Mouse (Mus musculus) stomach, embryonic 15.5 days (tissue): ENCODE data around the gene Gm20388. TPM values are rescaled to one million over a fixed set of nuclear protein-coding genes. Genes with fewer than 3 reads are reported as not detected.

Experiments
- ATAC-seq: fragments of 200-750 bp; cut with Nextera tagmentation; 2 replicates; pipeline ENCODE4 v1.8.0; 2017; ENCODE audit warnings: low read depth, moderate number of reproducible peaks, moderate TSS enrichment; ENCODE audit not compliant: insufficient read depth, low FRiP score
- H3K27ac ChIP-seq: fragments of 300-500 bp; sonication (generic); 2 replicates; pipeline ENCODE4 v1.5.1; 2015; ENCODE audit warnings: mild to moderate bottlenecking, inconsistent platforms
- H3K27me3 ChIP-seq: fragments of 300-500 bp; sonication (generic); replicated peaks from 2 replicates; pipeline ENCODE4 v1.6.1; 2015; ENCODE audit warnings: inconsistent platforms
- H3K36me3 ChIP-seq: fragments of 300-500 bp; sonication (generic); 2 replicates; pipeline ENCODE4 v1.6.1; 2015; ENCODE audit warnings: inconsistent platforms
- H3K4me1 ChIP-seq: fragments of 300-500 bp; sonication (generic); 2 replicates; pipeline ENCODE4 v1.6.1; 2015; ENCODE audit warnings: inconsistent platforms
- H3K4me2 ChIP-seq: fragments of 300-500 bp; sonication (generic); 2 replicates; pipeline ENCODE4 v1.6.1; 2015; ENCODE audit warnings: mild to moderate bottlenecking, inconsistent platforms
- H3K4me3 ChIP-seq: fragments of 300-500 bp; sonication (generic); replicated peaks from 2 replicates; pipeline ENCODE4 v1.5.1; 2015; ENCODE audit warnings: inconsistent platforms
- H3K9ac ChIP-seq: fragments of 300-500 bp; sonication (generic); 2 replicates; pipeline ENCODE4 v1.6.1; 2015; ENCODE audit warnings: inconsistent platforms
- H3K9me3 ChIP-seq: fragments of 300-500 bp; sonication (generic); 2 replicates; pipeline ENCODE4 v1.6.1; 2016; ENCODE audit warnings: inconsistent platforms
- WGBS: fragments of 180-500 bp; shearing (Covaris S2); methylation state at CpG from one replicate; pipeline ENCODE4 v1.1.7; 2015; 5-methylcytosine and 5-hydroxymethylcytosine counted together
- polyA plus RNA-seq: library from polyadenylated mRNA; unstranded; fragments of >200 nt; fragmentation: Nextera tagmentation; extraction: Ambion mirVana; gene quantifications from 2 replicates; pipeline ENCODE4 v1.2.1, GENCODE M21; 2015

Gm20388 gene
- polyA plus RNA-seq, 1 experiment from 2014 or later, result not detected

- H3K9ac ChIP-seq, result no peak overlapping the region
- H3K4me2 ChIP-seq, result no peak overlapping the region
- H3K4me1 ChIP-seq, result peaks cover 7% of the 10 kb centered on the region; the same call in 1 of the 2 replicates
- H3K9me3 ChIP-seq, result no peaks in the 10 kb centered on the region
- no peaks in the 10 kb centered on the region for H3K36me3 ChIP-seq
- WGBS, result 83% methylated on average over 8 of the region's 8 CpGs
- H3K27me3 ChIP-seq, result peaks cover 7% of the 10 kb centered on the region; the same call in 1 of the 2 replicates
- ATAC-seq, result no peak
- no peak overlapping the region for H3K4me3 ChIP-seq
- H3K27ac ChIP-seq, result no peak overlapping the region
Measured at GRCm38 (mm10) chr8:122265522-122265921, 2354.9 kb downstream of the Gm20388 start.

DNA sequence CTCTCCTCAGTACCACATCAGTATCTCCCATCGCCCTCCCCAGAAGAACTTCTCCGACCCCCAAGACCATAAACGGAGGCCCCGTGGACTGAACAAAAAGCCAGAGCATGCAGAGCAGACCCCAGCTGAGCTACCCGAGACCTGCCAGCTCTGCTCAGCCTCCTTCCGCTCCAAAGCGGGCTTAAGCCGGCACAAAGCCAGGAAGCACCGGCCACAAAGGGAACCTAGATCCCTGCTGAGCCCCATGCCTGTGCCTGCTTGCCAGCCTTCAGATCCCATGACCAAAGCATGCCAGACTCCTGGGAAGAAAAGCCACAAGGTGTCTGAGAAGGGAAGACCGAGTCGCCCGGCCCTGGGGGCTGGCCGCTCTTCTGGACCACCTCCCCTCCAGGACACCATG is 2356.2 kb downstream of the Gm20388 start:
- H3K27me3 ChIP-seq, result peaks cover 8% of the 10 kb centered on the region; the same call in 1 of the 2 replicates
- no peaks in the 10 kb centered on the region for H3K36me3 ChIP-seq
- H3K27ac ChIP-seq, result no peak overlapping the region
- H3K9ac ChIP-seq, result no peak overlapping the region
- 63% methylated on average over 13 of the region's 13 CpGs for WGBS
- peaks cover 7% of the 10 kb centered on the region; the same call in 1 of the 2 replicates for H3K4me1 ChIP-seq
- H3K9me3 ChIP-seq, result no peaks in the 10 kb centered on the region
- H3K4me2 ChIP-seq, result no peak overlapping the region
- ATAC-seq, result no peak
- no peak overlapping the region for H3K4me3 ChIP-seq

GRCm38 (mm10) chr8:122268861-122269260 is 2358.2 kb downstream of the Gm20388 start:
- 59% methylated on average over 24 of the region's 24 CpGs for WGBS
- Histone ChIP-seq H3K9ac (no peak overlapping the region), H3K4me1 (peaks cover 16% of the 10 kb centered on the region; the same call in 1 of the 2 replicates), H3K27ac (no peak overlapping the region), H3K9me3 (no peaks in the 10 kb centered on the region), H3K27me3 (peaks cover 8% of the 10 kb centered on the region; the same call in 1 of the 2 replicates), H3K4me2 (peak overlapping the region; percentile 65), H3K36me3 (no peaks in the 10 kb centered on the region), H3K4me3 (peak overlapping the region; percentile 33)
- ATAC-seq, result no peak

- peaks cover 21% of the 10 kb centered on the region; the same call in 1 of the 2 replicates for H3K4me1 ChIP-seq
- no peaks in the 10 kb centered on the region for H3K9me3 ChIP-seq
- no peaks in the 10 kb centered on the region for H3K36me3 ChIP-seq
- no peak overlapping the region for H3K9ac ChIP-seq
- H3K27me3 ChIP-seq, result peaks cover 8% of the 10 kb centered on the region; the same call in 1 of the 2 replicates
- peak overlapping the region; percentile 33 for H3K4me3 ChIP-seq
- ATAC-seq, result peak; percentile 48; the same call in 1 of the 2 replicates
- H3K4me2 ChIP-seq, result peak overlapping the region; percentile 65
- WGBS, result 5% methylated on average over 21 of the region's 21 CpGs
- H3K27ac ChIP-seq, result no peak overlapping the region
Measured at GRCm38 (mm10) chr8:122269404-122269803, 2358.8 kb downstream of the Gm20388 start.

- no peak overlapping the region for H3K4me3 ChIP-seq
- WGBS, result 75% methylated on average over 7 of the region's 7 CpGs
- peaks cover 8% of the 10 kb centered on the region; the same call in 1 of the 2 replicates for H3K27me3 ChIP-seq
- no peak overlapping the region for H3K27ac ChIP-seq
- H3K9ac ChIP-seq, result no peak overlapping the region
- no peak overlapping the region for H3K4me2 ChIP-seq
- no peak for ATAC-seq
- H3K36me3 ChIP-seq, result no peaks in the 10 kb centered on the region
- H3K9me3 ChIP-seq, result no peaks in the 10 kb centered on the region
- H3K4me1 ChIP-seq, result peaks cover 30% of the 10 kb centered on the region; the same call in 1 of the 2 replicates
Measured at GRCm38 (mm10) chr8:122270555-122270954, 2359.9 kb downstream of the Gm20388 start.

GRCm38 (mm10) chr8:122273152-122273551 is 2362.5 kb downstream of the Gm20388 start:
- Histone ChIP-seq H3K4me2 (no peak overlapping the region), H3K4me3 (no peak overlapping the region), H3K27me3 (peaks cover 8% of the 10 kb centered on the region; the same call in 1 of the 2 replicates), H3K9me3 (no peaks in the 10 kb centered on the region), H3K36me3 (no peaks in the 10 kb centered on the region), H3K9ac (no peak overlapping the region), H3K27ac (no peak overlapping the region), H3K4me1 (peaks cover 30% of the 10 kb centered on the region; the same call in 1 of the 2 replicates)
- WGBS, result 4% methylated on average over 5 of the region's 5 CpGs
- ATAC-seq, result peak; percentile 62

- Histone ChIP-seq H3K4me3 (no peak overlapping the region), H3K9me3 (no peaks in the 10 kb centered on the region), H3K4me2 (no peak overlapping the region), H3K27me3 (peaks cover 8% of the 10 kb centered on the region; the same call in 1 of the 2 replicates), H3K4me1 (peaks cover 27% of the 10 kb centered on the region; the same call in 1 of the 2 replicates), H3K36me3 (no peaks in the 10 kb centered on the region), H3K27ac (no peak overlapping the region), H3K9ac (no peak overlapping the region)
- 31% methylated on average over 7 of the region's 7 CpGs for WGBS
- ATAC-seq, result peak; percentile 51; the same call in 1 of the 2 replicates
Measured at GRCm38 (mm10) chr8:122273826-122274225, 2363.2 kb downstream of the Gm20388 start.

GRCm38 (mm10) chr8:122274651-122275391 is 2364.2 kb downstream of the Gm20388 start:
- no peak overlapping the region for H3K4me3 ChIP-seq
- H3K4me2 ChIP-seq, result no peak overlapping the region
- peaks cover 8% of the 10 kb centered on the region; the same call in 1 of the 2 replicates for H3K27me3 ChIP-seq
- no peak for ATAC-seq
- no peaks in the 10 kb centered on the region for H3K36me3 ChIP-seq
- H3K9ac ChIP-seq, result no peak overlapping the region
- H3K9me3 ChIP-seq, result no peaks in the 10 kb centered on the region
- H3K27ac ChIP-seq, result no peak overlapping the region
- WGBS, result 70% methylated on average over 11 of the region's 11 CpGs
- peaks cover 23% of the 10 kb centered on the region; the same call in 1 of the 2 replicates for H3K4me1 ChIP-seq

DNA sequence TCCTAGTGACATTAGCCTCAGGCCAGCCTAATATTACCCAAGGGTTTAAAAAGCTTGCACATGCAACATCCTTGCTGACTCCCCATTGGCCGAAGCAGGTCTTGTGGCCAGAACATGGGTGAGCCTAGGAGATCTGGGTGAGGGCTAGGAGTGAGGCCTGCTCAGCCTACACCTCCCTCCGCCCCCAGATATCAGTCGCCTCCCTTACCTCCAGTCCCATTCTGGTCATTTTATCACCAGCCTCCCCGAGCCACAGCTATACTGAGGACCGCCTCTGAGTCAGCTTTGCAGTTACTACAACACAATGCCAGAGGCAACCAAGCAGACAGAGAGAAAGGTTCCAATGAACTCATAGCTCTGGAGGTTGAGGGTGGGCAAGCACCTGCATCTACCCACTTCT is 2365.7 kb downstream of the Gm20388 start:
- H3K4me2 ChIP-seq, result no peak overlapping the region
- no peaks in the 10 kb centered on the region for H3K36me3 ChIP-seq
- no peaks in the 10 kb centered on the region for H3K9me3 ChIP-seq
- no peak overlapping the region for H3K9ac ChIP-seq
- no peaks in the 10 kb centered on the region for H3K27me3 ChIP-seq
- no peak overlapping the region for H3K4me3 ChIP-seq
- H3K27ac ChIP-seq, result no peak overlapping the region
- no peak for ATAC-seq
- peaks cover 34% of the 10 kb centered on the region for H3K4me1 ChIP-seq
- WGBS, result 91% methylated on average over 5 of the region's 5 CpGs

- no peak overlapping the region for H3K4me3 ChIP-seq
- no peak for ATAC-seq
- H3K27me3 ChIP-seq, result no peaks in the 10 kb centered on the region
- H3K27ac ChIP-seq, result no peak overlapping the region
- WGBS, result 75% methylated on average over 18 of the region's 18 CpGs
- H3K36me3 ChIP-seq, result no peaks in the 10 kb centered on the region
- H3K9ac ChIP-seq, result no peak overlapping the region
- no peaks in the 10 kb centered on the region for H3K9me3 ChIP-seq
- H3K4me2 ChIP-seq, result no peak overlapping the region
- peaks cover 34% of the 10 kb centered on the region for H3K4me1 ChIP-seq
Measured at GRCm38 (mm10) chr8:122277204-122277995, 2366.8 kb downstream of the Gm20388 start.

DNA sequence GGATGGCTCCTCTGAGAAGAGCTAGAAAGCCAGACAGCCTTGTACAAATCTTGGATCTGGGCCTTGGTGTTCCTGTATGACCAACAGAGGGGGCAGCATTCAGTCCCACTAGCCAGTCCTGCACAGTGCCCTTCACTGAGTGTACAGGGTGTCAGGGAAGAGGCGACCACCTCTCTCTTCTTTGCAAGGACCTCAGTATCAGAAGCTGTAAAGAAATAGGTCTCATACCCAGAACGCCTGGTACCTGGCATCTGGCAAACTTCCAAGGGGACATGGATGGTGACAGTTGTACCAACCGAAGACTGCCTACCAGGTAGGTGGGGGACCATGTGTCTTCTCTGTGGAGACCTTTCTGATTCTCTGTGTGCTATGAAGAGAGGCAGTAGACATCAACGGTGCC is 2369.5 kb downstream of the Gm20388 start:
- Histone ChIP-seq H3K27me3 (no peaks in the 10 kb centered on the region), H3K4me2 (no peak overlapping the region; the same call in 1 of the 2 replicates), H3K4me3 (no peak overlapping the region), H3K27ac (0 out of 2 replicates have a peak overlapping the region, but pooled peaks have one; percentile 83), H3K4me1 (peaks cover 39% of the 10 kb centered on the region), H3K9ac (no peak overlapping the region), H3K9me3 (no peaks in the 10 kb centered on the region), H3K36me3 (no peaks in the 10 kb centered on the region)
- 59% methylated on average over 4 of the region's 4 CpGs for whole genome bisulfite sequencing
- no peak for ATAC-seq
